Mouse (Mus musculus) kidney, adult 2 months (tissue): ENCODE measurements around the gene Olfr1037. TPM values are rescaled to one million over a fixed set of nuclear protein-coding genes. Genes with fewer than 3 reads are reported as not detected.
"Not testable (repeated sequence)": the region's sequence is repeated elsewhere in the genome, so short reads cannot be mapped to it uniquely, and the experiment has no call there.

ENCODE experiments used
- DNase-seq: peaks from one replicate; pipeline ENCODE4 v3.0.0; 2021
- H3K27ac ChIP-seq: fragments of 200-500 bp; 2 replicates; pipeline ENCODE4 v1.5.1; 2012; ENCODE audit warnings: low read depth, low read length, control low read depth, inconsistent platforms; ENCODE audit not compliant: insufficient read depth
- H3K27me3 ChIP-seq: fragments of 200-500 bp; replicated peaks from 2 replicates; pipeline ENCODE4 v1.6.1; 2012; ENCODE audit warnings: mild to moderate bottlenecking, moderate library complexity, low read length, inconsistent platforms; ENCODE audit not compliant: control insufficient read depth, insufficient read depth
- H3K36me3 ChIP-seq: fragments of 200-500 bp; 2 replicates; pipeline ENCODE4 v1.6.1; 2012; ENCODE audit warnings: mild to moderate bottlenecking, moderate library complexity, low read length, inconsistent platforms; ENCODE audit not compliant: control insufficient read depth, insufficient read depth
- H3K4me1 ChIP-seq: fragments of 200-500 bp; 2 replicates; pipeline ENCODE4 v1.6.1; 2011; ENCODE audit warnings: low read length; ENCODE audit not compliant: control insufficient read depth, insufficient read depth
- H3K4me3 ChIP-seq: fragments of 200-500 bp; 2 replicates; pipeline ENCODE4 v1.5.1; 2011; ENCODE audit warnings: mild to moderate bottlenecking, low read depth, low read length, control low read depth; ENCODE audit not compliant: insufficient read depth
- CTCF ChIP-seq: fragments of 200-500 bp; conservative IDR thresholded peaks from 2 replicates; pipeline ENCODE4 v1.5.1; 2011; ENCODE audit warnings: low read depth, mild to moderate bottlenecking, control low read depth, low read length, moderate library complexity, mixed read lengths; ENCODE audit not compliant: insufficient read depth, insufficient read length
- POLR2A ChIP-seq: fragments of 200-500 bp; IDR thresholded peaks from one replicate; pipeline ENCODE4 v1.6.1; 2011; ENCODE audit warnings: low read depth, low read length, control low read depth
- WGBS: fragments of 180-500 bp; shearing (Covaris S2); methylation state at CpG from one replicate; pipeline ENCODE4 v1.1.7; 2018; 5-methylcytosine and 5-hydroxymethylcytosine counted together
- polyA plus RNA-seq: library from polyadenylated mRNA; depleted of rRNA; stranded (reverse); fragments of >200 nt; gene quantifications from 2 replicates; pipeline ENCODE4 v1.2.3, GENCODE M21; 2012; rRNA removed

Olfr1037 gene
- polyA plus RNA-seq, result not detected in 2 replicates

GRCm38 (mm10) chr2:86087285-86087684, at the start of gene Olfr1037:
TSS of gene Olfr1037 (minus strand) at chr2:86087385.
- 95% methylated on average over 2 of the region's 2 CpGs for WGBS
- Histone ChIP-seq H3K36me3 (no peaks in the 10 kb centered on the region), H3K4me3 (no peak within 1 kb of the TSS), H3K4me1 (no peaks in the 10 kb centered on the region), H3K27ac (no peak within 1 kb of the TSS), H3K27me3 (no peaks in the 10 kb centered on the region)
- no peak for DNase-seq
- no peak for TF ChIP-seq CTCF
- no peak for TF ChIP-seq POLR2A

DNA sequence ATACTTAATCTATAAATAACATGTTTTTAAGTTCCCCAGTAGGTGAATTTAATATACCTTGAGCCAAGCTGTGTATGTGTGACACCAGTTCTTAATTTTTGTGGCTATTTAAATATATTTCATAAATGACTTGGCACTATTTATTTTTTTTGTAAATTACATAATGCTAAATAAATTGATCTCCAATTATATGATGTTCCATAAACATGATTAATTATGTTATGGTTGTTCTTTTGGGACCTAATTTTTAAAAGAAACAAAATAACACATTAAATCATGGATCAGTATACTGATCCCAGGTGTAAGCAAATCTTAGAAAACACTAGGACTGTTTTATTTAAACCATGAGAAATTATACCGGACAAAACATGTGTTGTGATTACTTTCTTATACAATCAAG, 48.6 kb upstream of the Olfr1037 start, which contains the start of gene Olfr1039:
Olfr1039 (minus strand) TSS at position 101 of the 400 bp plus-strand sequence.
- TF ChIP-seq POLR2A, result no peak
- TF ChIP-seq CTCF, result no peak
- H3K4me1 ChIP-seq, result no peaks in the 10 kb centered on the region
- WGBS, result 95% methylated on average over 1 of the region's 1 CpGs
- no peak within 1 kb of the TSS for H3K4me3 ChIP-seq
- no peak for DNase-seq
- H3K27ac ChIP-seq, result no peak within 1 kb of the TSS
- no peaks in the 10 kb centered on the region for H3K36me3 ChIP-seq
- no peaks in the 10 kb centered on the region for H3K27me3 ChIP-seq

DNA sequence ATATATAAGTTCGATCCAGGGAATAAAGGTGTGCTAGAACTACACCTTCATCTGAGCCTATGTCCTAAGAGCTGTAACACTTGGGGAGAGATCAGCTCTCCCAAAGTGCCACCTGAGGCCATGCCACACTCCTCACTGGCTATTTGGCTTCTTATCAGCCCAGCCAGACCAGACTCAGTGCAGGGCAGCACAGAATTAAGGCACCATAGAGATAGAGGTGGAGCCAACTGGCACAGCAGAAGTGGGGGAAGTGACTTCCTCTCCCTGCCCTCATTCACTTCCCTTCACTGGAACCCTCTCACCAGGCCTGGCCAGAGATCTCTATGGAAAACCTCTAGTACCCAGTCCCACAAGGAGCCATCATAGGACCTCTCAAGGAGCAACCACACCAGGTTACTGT, 6.7 kb downstream of the Olfr1037 start:
- H3K4me3 ChIP-seq, H3K36me3 ChIP-seq, H3K27ac ChIP-seq, H3K4me1 ChIP-seq, DNase-seq, H3K27me3 ChIP-seq: not testable (repeated sequence)
- 76% methylated on average over 1 of the region's 1 CpGs for WGBS

- H3K36me3 ChIP-seq, result not testable (repeated sequence)
Observed at GRCm38 (mm10) chr2:86073692-86074091, 13.5 kb downstream of the Olfr1037 start, which contains the start of gene Olfr1036. TSS of gene Olfr1036 (plus strand) at chr2:86073992.

DNA sequence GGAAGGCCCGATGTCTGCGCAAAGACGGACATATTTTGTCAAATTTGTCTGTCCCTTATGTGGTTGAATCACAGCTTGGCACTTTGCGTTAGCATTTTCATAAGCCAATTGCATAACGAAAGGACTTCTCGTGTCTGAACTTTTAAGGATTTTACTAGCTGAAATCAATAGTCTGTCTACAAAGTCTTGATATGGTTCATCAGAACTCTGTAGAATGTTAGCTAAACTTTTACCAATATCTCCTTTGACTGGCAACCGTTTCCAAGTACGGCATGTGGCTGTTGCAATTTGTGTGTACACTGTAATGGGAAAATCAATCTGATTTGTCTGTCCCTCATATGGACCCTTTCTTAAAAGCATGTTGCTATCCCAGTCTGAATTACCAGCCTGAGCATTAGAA, 17.0 kb downstream of the Olfr1037 start:
- H3K36me3 ChIP-seq, result no peaks in the 10 kb centered on the region
- 86% methylated on average over 8 of the region's 8 CpGs for WGBS
- TF ChIP-seq CTCF (no peak), POLR2A (no peak)
- H3K27ac ChIP-seq, result no peak overlapping the region
- no peak overlapping the region for H3K4me3 ChIP-seq
- no peak for DNase-seq
- H3K27me3 ChIP-seq, result no peaks in the 10 kb centered on the region
- no peaks in the 10 kb centered on the region for H3K4me1 ChIP-seq

More at GRCm38 (mm10) chr2:86073692-86074091, 13.5 kb downstream of the Olfr1037 start, which contains the start of gene Olfr1036:
- not testable (repeated sequence) for DNase-seq, H3K4me3 ChIP-seq, H3K27ac ChIP-seq, H3K4me1 ChIP-seq, H3K27me3 ChIP-seq

GRCm38 (mm10) chr2:86063766-86064165, 23.4 kb downstream of the Olfr1037 start:
- not testable (repeated sequence) for H3K4me1 ChIP-seq, H3K27me3 ChIP-seq

DNA sequence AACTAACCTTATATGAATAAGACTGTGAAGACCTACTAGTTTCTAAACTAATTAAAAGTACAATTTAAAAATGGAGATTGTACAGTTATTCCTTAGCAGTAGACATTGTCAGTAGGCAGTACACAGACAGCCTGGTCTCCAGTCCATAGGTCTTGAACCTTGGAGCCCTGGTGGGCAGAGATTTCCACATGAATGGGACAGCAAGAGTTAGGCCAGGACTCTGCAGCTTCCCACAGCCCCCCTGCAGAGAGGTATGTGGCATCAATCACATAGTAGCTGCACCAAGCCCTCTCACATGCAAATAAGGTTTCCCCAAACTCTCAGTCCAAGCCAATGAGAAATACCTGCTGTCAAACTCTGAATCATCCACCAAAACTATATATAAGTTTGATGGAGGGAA, 36.4 kb downstream of the Olfr1037 start:
- DNase-seq, H3K27me3 ChIP-seq, H3K4me3 ChIP-seq, H3K4me1 ChIP-seq, H3K27ac ChIP-seq, H3K36me3 ChIP-seq: not testable (repeated sequence)

More at GRCm38 (mm10) chr2:86063766-86064165, 23.4 kb downstream of the Olfr1037 start:
- DNase-seq, H3K36me3 ChIP-seq, H3K27ac ChIP-seq, H3K4me3 ChIP-seq: not testable (repeated sequence)
- WGBS, result 98% methylated on average over 2 of the region's 2 CpGs

- TF ChIP-seq CTCF, result no peak
- no peak for TF ChIP-seq POLR2A
- no peak for DNase-seq
- H3K4me3 ChIP-seq, result no peak within 1 kb of the TSS
- H3K27ac ChIP-seq, result no peak within 1 kb of the TSS
- no peaks in the 10 kb centered on the region for H3K27me3 ChIP-seq
- no peaks in the 10 kb centered on the region for H3K36me3 ChIP-seq
- H3K4me1 ChIP-seq, result no peaks in the 10 kb centered on the region
Observed at GRCm38 (mm10) chr2:86045561-86045960, 41.6 kb downstream of the Olfr1037 start, which contains the start of gene Olfr1034. TSS of gene Olfr1034 (plus strand) at chr2:86045861.

Other genes starting within 250 kb of the Olfr1037 start
- not detected in 2 replicates for gene Olfr1019, start 241.9 kb downstream of the Olfr1037 start, polyA plus RNA-seq
- not detected in 2 replicates for gene Olfr1020, start 240.4 kb downstream of the Olfr1037 start, polyA plus RNA-seq
- not detected in 2 replicates for gene Olfr1022, start 218.8 kb downstream of the Olfr1037 start, polyA plus RNA-seq
- not detected in 2 replicates for gene Olfr1023, start 201.7 kb downstream of the Olfr1037 start, polyA plus RNA-seq
- gene Olfr1024, start 182.3 kb downstream of the Olfr1037 start, polyA plus RNA-seq, result not detected in 2 replicates
- gene Olfr1025-ps1, start 172.2 kb downstream of the Olfr1037 start, polyA plus RNA-seq, result not detected in 2 replicates
- gene Olfr1026, start 165.8 kb downstream of the Olfr1037 start, polyA plus RNA-seq, result not detected in 2 replicates
- not detected in 2 replicates for gene Olfr1028, start 136.9 kb downstream of the Olfr1037 start, polyA plus RNA-seq
- gene Olfr1029, start 113.5 kb downstream of the Olfr1037 start, polyA plus RNA-seq, result 0.13 TPM in 1 of 2 replicates, not detected in the other
- not detected in 2 replicates for gene Olfr1030, start 108.1 kb downstream of the Olfr1037 start, polyA plus RNA-seq
- gene Olfr1031, start 97.1 kb downstream of the Olfr1037 start, polyA plus RNA-seq, result not detected in 2 replicates
- not detected in 2 replicates for gene Olfr1032, start 81.8 kb downstream of the Olfr1037 start, polyA plus RNA-seq
- 0.42 and 0.59 TPM in 2 replicates for gene Olfr1033, start 66.8 kb downstream of the Olfr1037 start, polyA plus RNA-seq
- 0.08 and 0.13 TPM in 2 replicates for gene Olfr1034, start 41.5 kb downstream of the Olfr1037 start, polyA plus RNA-seq
- not detected in 2 replicates for gene Olfr1036, start 13.4 kb downstream of the Olfr1037 start, polyA plus RNA-seq
- not detected in 2 replicates for gene Olfr1039, start 48.5 kb upstream of the Olfr1037 start, polyA plus RNA-seq
- gene Olfr1040, start 59.3 kb upstream of the Olfr1037 start, polyA plus RNA-seq, result not detected in 2 replicates
- gene Olfr1042, start 74.5 kb upstream of the Olfr1037 start, polyA plus RNA-seq, result not detected in 2 replicates
- gene Olfr1043, start 80.1 kb upstream of the Olfr1037 start, polyA plus RNA-seq, result not detected in 2 replicates
- gene Olfr1044, start 90.4 kb upstream of the Olfr1037 start, polyA plus RNA-seq, result not detected in 2 replicates
- not detected in 2 replicates for gene Olfr52, start 98.3 kb upstream of the Olfr1037 start, polyA plus RNA-seq
- gene Olfr1045, start 115.6 kb upstream of the Olfr1037 start, polyA plus RNA-seq, result not detected in 2 replicates
- not detected in 2 replicates for gene Olfr1046, start 131.9 kb upstream of the Olfr1037 start, polyA plus RNA-seq
- not detected in 2 replicates for gene Olfr1047, start 144.0 kb upstream of the Olfr1037 start, polyA plus RNA-seq
- not detected in 2 replicates for gene Olfr1048, start 152.9 kb upstream of the Olfr1037 start, polyA plus RNA-seq
- gene Olfr1049, start 170.9 kb upstream of the Olfr1037 start, polyA plus RNA-seq, result not detected in 2 replicates
- gene Olfr1051, start 191.7 kb upstream of the Olfr1037 start, polyA plus RNA-seq, result not detected in 2 replicates
- gene Olfr1052, start 205.1 kb upstream of the Olfr1037 start, polyA plus RNA-seq, result not detected in 2 replicates
- gene Olfr1053, start 227.9 kb upstream of the Olfr1037 start, polyA plus RNA-seq, result not detected in 2 replicates
- gene Olfr1054, start 248.0 kb upstream of the Olfr1037 start, polyA plus RNA-seq, result not detected in 2 replicates